Mouse (Mus musculus) cortical plate, adult 2 months (tissue): ENCODE measurements around the gene Fgf16.

Source experiments
- CTCF ChIP-seq: fragments of 200-500 bp; IDR thresholded peaks from 2 replicates; pipeline ENCODE4 v1.5.1; 2011; ENCODE audit warnings: mild to moderate bottlenecking, control low read depth, low read length; ENCODE audit not compliant: insufficient read depth; ENCODE audit errors: extremely low read depth
- POLR2A ChIP-seq: fragments of 200-500 bp; IDR thresholded peaks from 2 replicates; pipeline ENCODE4 v1.6.1; 2011; ENCODE audit warnings: mild to moderate bottlenecking, low read length, control low read depth; ENCODE audit not compliant: insufficient read depth; ENCODE audit errors: extremely low read depth

DNA sequence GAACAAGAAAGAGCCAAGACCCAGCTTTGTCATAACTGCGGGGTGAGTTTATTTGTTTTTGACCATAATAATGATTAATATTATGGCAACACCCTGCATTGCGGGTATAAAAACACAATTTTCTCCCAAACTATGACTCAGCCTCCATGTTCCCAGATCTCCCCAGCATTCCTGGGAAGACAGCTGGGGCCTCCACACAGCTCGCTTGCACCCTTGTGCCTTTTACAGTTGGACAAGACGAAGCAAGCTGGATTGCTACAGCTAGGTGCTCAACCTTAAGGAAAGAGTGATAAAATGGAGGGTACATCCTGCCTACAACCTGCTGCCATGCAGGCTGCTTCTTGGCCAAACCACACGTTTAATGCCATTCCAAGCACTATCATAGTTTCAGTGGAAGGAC is 45.7 kb upstream of the Fgf16 start:
- TF ChIP-seq CTCF (no peak), POLR2A (no peak)
